Mouse (Mus musculus) lung, embryonic 15.5 days (tissue): ENCODE results near the gene Luc7l3. TPM values are rescaled to one million over a fixed set of nuclear protein-coding genes. Genes with fewer than 3 reads are reported as not detected.

Source experiments
- ATAC-seq: fragments of 200-750 bp; cut with Nextera tagmentation; 2 replicates; pipeline ENCODE4 v1.8.0; 2017; ENCODE audit warnings: moderate number of reproducible peaks, borderline replicate concordance; ENCODE audit not compliant: low FRiP score, low TSS enrichment; ENCODE audit errors: extremely low read depth
- H3K27ac ChIP-seq: fragments of 300-500 bp; sonication (generic); 2 replicates; pipeline ENCODE4 v1.5.1; 2015; ENCODE audit warnings: moderate library complexity, mild to moderate bottlenecking, inconsistent platforms
- H3K27me3 ChIP-seq: fragments of 300-500 bp; sonication (generic); 2 replicates; pipeline ENCODE4 v1.6.1; 2015; ENCODE audit warnings: inconsistent platforms
- H3K36me3 ChIP-seq: fragments of 300-500 bp; sonication (generic); 2 replicates; pipeline ENCODE4 v1.6.1; 2015; ENCODE audit warnings: inconsistent platforms
- H3K4me1 ChIP-seq: fragments of 300-500 bp; sonication (generic); 2 replicates; pipeline ENCODE4 v1.6.1; 2015; ENCODE audit warnings: inconsistent platforms
- H3K4me2 ChIP-seq: fragments of 300-500 bp; sonication (generic); 2 replicates; pipeline ENCODE4 v1.6.1; 2015; ENCODE audit warnings: inconsistent platforms, mild to moderate bottlenecking, moderate library complexity
- H3K4me3 ChIP-seq: fragments of 300-500 bp; sonication (generic); 2 replicates; pipeline ENCODE4 v1.5.1; 2015; ENCODE audit warnings: mild to moderate bottlenecking, inconsistent platforms
- H3K9ac ChIP-seq: fragments of 300-500 bp; sonication (generic); 2 replicates; pipeline ENCODE4 v1.6.1; 2015; ENCODE audit warnings: inconsistent platforms
- H3K9me3 ChIP-seq: fragments of 300-500 bp; sonication (generic); 2 replicates; pipeline ENCODE4 v1.6.1; 2016; ENCODE audit warnings: inconsistent platforms
- WGBS: fragments of 180-500 bp; shearing (Covaris S2); methylation state at CpG from one replicate; pipeline ENCODE4 v1.1.7; 2015; 5-methylcytosine and 5-hydroxymethylcytosine counted together
- polyA plus RNA-seq: library from polyadenylated mRNA; unstranded; fragments of >200 nt; fragmentation: Nextera tagmentation; extraction: Ambion mirVana; gene quantifications from 2 replicates; pipeline ENCODE4 v1.2.1, GENCODE M21; 2015

The Luc7l3 gene
- polyA plus RNA-seq, 1 experiment from 2014 or later, result 107 TPM

DNA sequence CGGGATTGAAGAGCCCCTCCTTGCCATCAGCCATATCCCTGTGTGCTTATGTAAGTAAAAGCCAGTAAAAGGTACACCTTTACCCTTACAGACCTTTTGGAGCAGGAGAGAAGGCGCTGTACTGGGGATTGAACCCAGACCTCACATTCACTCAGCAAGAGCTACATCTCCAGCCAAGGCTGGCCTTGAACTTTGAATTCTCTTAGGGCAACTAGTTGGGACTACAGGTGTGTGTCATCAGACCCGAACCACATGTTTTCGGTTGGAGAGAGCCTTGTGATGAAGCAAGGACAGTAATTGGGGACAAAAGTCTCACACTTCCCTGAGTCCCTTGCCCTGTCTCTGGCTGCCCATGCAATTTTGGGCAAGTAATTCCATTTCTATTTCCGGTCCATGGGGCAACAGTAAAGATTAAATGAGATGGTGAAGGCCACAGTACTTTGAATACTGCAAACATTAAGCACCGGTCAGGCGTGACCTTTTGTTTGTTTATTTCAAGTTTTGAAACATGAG lies 25.3 kb upstream of the Luc7l3 start:
- Histone ChIP-seq H3K27ac (no peak overlapping the region), H3K36me3 (no peaks in the 10 kb centered on the region), H3K9me3 (no peaks in the 10 kb centered on the region), H3K9ac (no peak overlapping the region), H3K4me2 (no peak overlapping the region), H3K27me3 (no peaks in the 10 kb centered on the region), H3K4me3 (no peak overlapping the region), H3K4me1 (peaks cover 26% of the 10 kb centered on the region)
- no peak for ATAC-seq
- WGBS, result 63% methylated on average over 7 of the region's 7 CpGs

DNA sequence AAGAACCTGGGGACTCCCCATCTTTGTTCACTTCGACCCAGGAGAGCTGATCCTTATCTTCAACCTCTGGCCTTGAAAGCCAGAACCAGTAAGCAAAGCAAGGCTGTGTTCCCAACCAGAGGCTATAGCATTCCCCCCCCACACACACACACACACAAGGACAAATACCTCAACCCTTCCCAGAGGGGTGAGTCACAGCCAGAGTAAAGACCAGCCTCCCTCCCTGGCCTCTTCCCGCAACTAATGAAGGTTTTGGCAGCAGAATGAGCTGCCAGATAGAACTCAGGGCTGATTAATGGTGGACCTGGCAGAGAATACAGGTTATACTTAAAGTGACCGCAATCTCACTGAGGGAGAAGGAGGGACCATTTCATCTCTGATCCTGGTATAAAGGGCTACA lies 24.8 kb upstream of the Luc7l3 start:
- no peak overlapping the region for H3K4me2 ChIP-seq
- no peak overlapping the region for H3K4me3 ChIP-seq
- H3K9ac ChIP-seq, result no peak overlapping the region
- WGBS, result 30% methylated on average over 3 of the region's 3 CpGs
- H3K4me1 ChIP-seq, result peaks cover 31% of the 10 kb centered on the region
- no peak; the same call in 1 of the 2 replicates for ATAC-seq
- H3K27me3 ChIP-seq, result no peaks in the 10 kb centered on the region
- no peaks in the 10 kb centered on the region for H3K9me3 ChIP-seq
- H3K36me3 ChIP-seq, result no peaks in the 10 kb centered on the region
- no peak overlapping the region for H3K27ac ChIP-seq

DNA sequence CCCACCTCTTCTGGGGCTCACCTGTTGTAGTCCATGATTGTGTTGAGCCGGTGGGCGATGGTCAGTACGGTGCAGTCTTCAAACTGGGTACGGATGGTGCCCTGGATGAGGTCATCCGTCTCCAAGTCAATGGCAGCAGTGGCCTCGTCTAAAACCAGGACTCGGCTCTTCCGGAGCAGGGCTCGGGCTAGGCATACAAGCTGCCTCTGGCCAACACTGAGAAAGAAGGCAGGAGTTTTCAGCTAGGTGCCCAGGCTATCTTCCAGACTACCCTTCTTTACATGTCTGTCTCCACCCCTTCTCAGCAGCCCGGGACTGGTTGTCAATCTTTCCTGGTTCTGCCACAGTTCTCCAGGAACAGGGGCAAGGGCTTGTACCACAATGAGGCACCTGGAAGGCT lies 24.1 kb upstream of the Luc7l3 start:
- peaks cover 31% of the 10 kb centered on the region for H3K4me1 ChIP-seq
- 0 out of 2 replicates have a peak, but pooled peaks cover under 1% of the 10 kb centered on the region for H3K36me3 ChIP-seq
- WGBS, result 73% methylated on average over 10 of the region's 10 CpGs
- H3K9me3 ChIP-seq, result no peaks in the 10 kb centered on the region
- H3K27me3 ChIP-seq, result no peaks in the 10 kb centered on the region
- no peak overlapping the region for H3K9ac ChIP-seq
- no peak for ATAC-seq
- no peak overlapping the region for H3K4me2 ChIP-seq
- no peak overlapping the region for H3K27ac ChIP-seq
- no peak overlapping the region for H3K4me3 ChIP-seq

DNA sequence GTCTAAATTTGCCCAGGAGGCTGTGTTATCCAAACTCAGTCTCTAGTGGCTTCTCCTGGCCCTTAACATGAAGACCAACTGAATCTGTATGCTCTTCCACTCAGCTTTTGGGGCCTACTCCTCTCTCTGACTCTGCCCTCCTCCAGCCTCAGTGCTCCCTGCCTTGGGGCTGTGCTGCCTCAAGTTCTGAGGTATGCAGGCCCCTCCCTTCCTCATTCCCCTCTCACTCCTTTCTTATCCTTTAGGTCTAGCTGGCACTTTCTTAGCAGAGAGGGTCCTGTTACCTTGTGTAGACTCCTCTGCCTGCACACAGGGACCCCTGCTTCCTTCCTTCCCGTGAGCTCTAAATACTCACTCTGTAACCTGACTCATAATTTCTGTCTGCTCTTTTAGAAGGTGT lies 22.7 kb upstream of the Luc7l3 start:
- H3K9ac ChIP-seq, result no peak overlapping the region
- H3K36me3 ChIP-seq, result peaks cover 12% of the 10 kb centered on the region
- ATAC-seq, result no peak
- no peaks in the 10 kb centered on the region for H3K27me3 ChIP-seq
- no peak overlapping the region for H3K4me2 ChIP-seq
- WGBS, result 23% methylated on average over 1 of the region's 1 CpGs
- H3K27ac ChIP-seq, result no peak overlapping the region
- no peaks in the 10 kb centered on the region for H3K9me3 ChIP-seq
- no peak overlapping the region for H3K4me3 ChIP-seq
- peaks cover 35% of the 10 kb centered on the region for H3K4me1 ChIP-seq

DNA sequence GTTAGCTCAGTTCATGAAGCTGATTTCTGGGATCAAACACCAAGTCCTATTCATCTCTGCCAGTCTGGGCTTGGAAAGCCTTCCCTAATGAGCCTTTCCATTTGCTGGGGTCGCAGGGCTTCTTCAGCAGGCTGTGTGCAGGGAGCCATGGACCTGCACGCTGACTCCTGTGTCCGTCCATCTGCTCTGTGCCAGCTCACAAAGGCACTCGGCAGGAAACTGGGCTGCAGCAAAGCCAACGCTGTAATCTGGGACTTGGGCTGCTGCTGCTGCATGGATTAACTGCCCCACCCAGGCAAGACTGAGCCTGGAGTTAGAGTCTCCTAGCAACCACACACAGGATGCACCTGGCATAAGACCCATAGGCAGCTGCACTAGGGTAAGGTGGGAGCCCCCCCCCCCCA lies 22.2 kb upstream of the Luc7l3 start:
- Histone ChIP-seq H3K9ac (no peak overlapping the region), H3K36me3 (peaks cover 17% of the 10 kb centered on the region), H3K4me1 (peaks cover 35% of the 10 kb centered on the region), H3K27me3 (no peaks in the 10 kb centered on the region), H3K27ac (no peak overlapping the region), H3K9me3 (no peaks in the 10 kb centered on the region), H3K4me2 (no peak overlapping the region), H3K4me3 (no peak overlapping the region)
- ATAC-seq, result no peak
- WGBS, result 38% methylated on average over 5 of the region's 5 CpGs

DNA sequence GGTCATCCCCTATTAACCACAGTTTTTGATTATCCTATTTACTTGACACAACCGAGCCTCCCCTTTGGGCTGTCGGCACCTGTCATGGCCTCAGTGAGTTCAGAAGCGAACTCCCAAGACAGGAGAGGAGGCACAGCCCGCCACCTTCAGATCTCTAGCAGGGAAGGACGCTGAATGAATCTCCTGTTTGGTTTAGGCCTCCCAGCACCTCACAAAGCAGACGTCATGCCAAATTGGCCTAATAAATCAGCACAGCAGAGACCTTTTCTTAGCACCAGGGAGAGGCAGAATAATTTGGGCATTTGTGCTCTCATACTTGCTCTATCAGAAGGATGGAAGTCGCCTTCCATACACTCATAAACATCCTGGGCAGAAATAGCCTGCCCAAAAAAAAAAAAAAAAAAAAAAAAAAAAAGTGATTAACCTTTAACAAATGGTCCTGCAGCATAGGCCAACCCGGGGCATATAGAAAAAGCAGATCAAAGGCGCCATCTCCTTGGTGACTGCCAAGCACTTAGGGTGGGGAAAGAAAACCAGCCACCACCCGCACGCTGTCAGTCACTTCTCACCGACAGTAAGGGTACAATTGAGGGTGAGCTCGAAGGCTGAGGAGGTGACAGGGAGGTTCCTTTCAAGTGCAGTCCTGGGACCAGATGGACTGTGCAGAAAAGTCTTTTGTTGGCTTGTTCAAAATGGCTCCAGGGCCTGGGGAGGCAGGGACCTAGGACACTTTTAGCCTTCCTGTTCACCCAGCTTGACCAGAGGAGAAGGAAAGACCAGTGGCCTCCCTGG lies 20.5 kb upstream of the Luc7l3 start:
- ATAC-seq, result no peak
- no peak overlapping the region for H3K4me2 ChIP-seq
- no peaks in the 10 kb centered on the region for H3K27me3 ChIP-seq
- H3K36me3 ChIP-seq, result peaks cover 32% of the 10 kb centered on the region
- H3K9ac ChIP-seq, result no peak overlapping the region
- peaks cover 35% of the 10 kb centered on the region for H3K4me1 ChIP-seq
- 19% methylated on average over 13 of the region's 13 CpGs for WGBS
- peak overlapping the region; percentile 87 for H3K27ac ChIP-seq
- no peak overlapping the region for H3K4me3 ChIP-seq
- no peaks in the 10 kb centered on the region for H3K9me3 ChIP-seq

DNA sequence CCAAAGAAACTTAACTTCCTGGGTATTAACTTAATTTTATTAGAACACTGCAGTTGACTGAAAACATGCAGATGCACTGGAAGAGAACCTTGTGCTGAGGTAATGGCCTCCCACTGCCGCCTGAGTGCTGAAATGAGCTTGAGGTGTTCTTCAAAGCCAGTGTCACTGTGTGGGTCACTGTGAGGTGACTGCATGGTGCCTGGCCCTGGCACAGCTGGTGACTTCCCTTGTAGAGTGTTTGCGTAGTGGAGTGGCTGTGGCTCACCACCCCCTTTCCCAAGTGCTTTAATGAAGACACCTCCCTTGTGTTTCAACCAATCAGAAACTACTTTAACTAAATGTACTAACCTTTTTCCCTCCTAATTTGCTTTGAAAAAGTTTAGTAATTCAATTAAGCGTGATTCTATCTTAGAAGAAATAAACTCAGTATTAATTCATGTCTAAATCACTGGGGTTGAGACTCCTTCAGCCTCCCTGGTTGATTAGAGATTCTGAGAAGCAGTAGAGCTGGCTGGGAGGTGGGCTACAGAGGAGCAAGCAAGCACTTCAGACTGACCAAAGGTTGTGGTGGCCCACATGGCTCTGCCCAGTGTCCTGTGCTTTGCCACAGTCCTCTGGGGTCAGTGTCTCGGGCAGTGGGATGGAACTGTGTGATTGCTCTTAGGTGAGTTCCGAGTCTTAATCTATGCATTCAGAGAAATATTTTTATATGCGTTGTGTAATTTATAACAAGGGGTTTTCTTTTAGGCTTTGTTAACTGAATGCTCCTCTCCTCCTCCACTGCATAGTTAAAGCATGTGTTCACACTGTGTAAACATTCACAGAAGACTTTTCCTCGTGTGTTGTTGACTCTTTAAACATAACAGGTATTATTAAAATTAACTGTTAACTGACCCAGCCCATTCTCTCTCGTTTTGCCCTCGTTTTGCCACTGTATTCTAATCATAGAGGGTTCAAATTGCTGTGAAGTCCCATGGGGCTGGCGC lies 19.5 kb upstream of the Luc7l3 start:
- Histone ChIP-seq H3K36me3 (peaks cover 36% of the 10 kb centered on the region), H3K9me3 (no peaks in the 10 kb centered on the region), H3K4me1 (peaks cover 35% of the 10 kb centered on the region), H3K4me3 (no peak overlapping the region), H3K27me3 (no peaks in the 10 kb centered on the region), H3K4me2 (no peak overlapping the region), H3K9ac (no peak overlapping the region), H3K27ac (peak overlapping the region; percentile 87)
- 46% methylated on average over 10 of the region's 10 CpGs for WGBS
- peak; percentile 54; the same call in 1 of the 2 replicates for ATAC-seq

DNA sequence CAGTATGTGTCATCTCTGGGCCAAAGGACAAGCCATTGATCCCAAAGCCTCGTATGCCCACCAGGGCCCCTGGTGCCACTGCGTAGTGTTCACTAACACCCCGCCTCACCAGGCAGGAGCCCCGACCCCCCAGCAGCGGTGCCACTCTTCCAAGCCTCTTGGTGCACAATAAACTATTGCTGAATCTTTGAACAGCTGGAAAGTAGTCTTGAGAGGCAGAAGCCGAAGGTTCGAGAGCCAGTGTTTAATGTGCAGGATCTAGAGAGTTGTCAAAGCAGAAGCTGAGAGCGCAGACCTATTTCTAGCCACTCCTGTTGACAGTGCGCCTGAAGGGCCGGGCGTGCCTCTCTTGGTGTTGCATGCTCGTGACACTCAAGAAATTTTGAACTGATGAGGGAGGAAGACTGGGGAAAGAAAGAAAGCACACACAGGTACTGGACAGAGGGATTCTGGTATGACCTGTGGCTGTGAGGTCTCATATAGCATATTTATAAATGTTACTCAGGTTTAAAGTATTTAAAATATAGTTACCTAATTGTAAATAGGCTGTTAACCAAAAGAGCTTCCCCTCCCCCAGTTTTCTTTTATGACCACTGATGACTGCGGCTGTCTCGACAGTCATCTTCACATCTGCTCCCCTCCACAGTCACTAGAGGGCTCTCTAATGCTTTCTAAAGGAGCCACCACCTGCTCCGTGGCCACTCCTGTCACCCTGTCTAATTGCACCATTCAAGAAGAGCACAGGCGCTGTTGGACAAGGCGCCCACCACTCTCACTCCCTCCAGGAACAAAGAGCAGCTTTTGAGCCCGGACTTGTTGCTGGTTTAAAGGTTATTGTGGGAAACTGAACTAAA lies 18.2 kb upstream of the Luc7l3 start:
- WGBS, result 48% methylated on average over 18 of the region's 18 CpGs
- Histone ChIP-seq H3K36me3 (peaks cover 42% of the 10 kb centered on the region), H3K4me3 (no peak overlapping the region), H3K27me3 (no peaks in the 10 kb centered on the region), H3K4me1 (peaks cover 32% of the 10 kb centered on the region), H3K4me2 (no peak overlapping the region), H3K9me3 (no peaks in the 10 kb centered on the region), H3K9ac (no peak overlapping the region), H3K27ac (peak overlapping the region; percentile 11; the same call in 1 of the 2 replicates)
- no peak for ATAC-seq

DNA sequence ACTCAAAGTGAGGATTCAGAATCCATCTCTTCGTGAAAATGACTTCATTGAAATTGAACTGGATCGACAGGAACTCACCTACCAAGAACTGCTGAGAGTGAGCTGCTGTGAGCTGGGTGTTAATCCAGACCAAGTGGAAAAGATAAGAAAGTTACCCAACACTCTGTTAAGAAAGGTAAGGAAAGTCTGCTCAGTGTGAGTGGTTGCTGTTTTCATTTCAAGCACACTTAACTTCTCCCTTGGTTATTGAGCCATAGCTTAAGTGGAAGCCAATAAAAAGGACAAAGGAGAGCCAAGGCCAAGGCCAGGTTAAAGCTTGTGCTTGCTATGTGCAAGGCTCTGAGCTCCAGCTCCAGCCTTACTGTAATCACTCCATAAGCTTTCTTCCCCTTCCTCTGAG lies 16.6 kb upstream of the Luc7l3 start:
- H3K4me2 ChIP-seq, result no peak overlapping the region
- peaks cover 18% of the 10 kb centered on the region for H3K4me1 ChIP-seq
- no peaks in the 10 kb centered on the region for H3K27me3 ChIP-seq
- WGBS, result 69% methylated on average over 2 of the region's 2 CpGs
- H3K9ac ChIP-seq, result no peak overlapping the region
- peaks cover 49% of the 10 kb centered on the region for H3K36me3 ChIP-seq
- no peak for ATAC-seq
- H3K27ac ChIP-seq, result no peak overlapping the region
- H3K9me3 ChIP-seq, result no peaks in the 10 kb centered on the region
- H3K4me3 ChIP-seq, result no peak overlapping the region

DNA sequence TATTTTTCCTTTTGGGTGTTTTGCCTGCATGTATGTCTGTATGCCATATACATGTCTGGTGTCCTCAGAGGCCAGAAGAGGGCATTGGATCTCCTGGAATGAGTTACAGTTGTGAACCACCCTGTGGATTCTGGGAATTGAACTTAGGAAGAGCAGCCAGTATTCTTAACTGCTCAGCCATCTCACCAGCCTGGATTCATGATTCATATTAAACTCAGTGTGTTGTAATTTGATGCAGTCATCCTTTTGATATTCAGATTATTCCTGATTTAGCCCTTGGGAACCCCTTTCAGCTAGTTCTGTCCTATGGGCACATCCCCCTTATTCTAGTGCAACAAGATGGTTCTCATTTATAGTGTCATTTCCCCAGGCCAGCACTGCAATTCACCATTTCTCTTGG lies 14.8 kb upstream of the Luc7l3 start:
- 0 out of 2 replicates have a peak, but pooled peaks cover 3% of the 10 kb centered on the region for H3K4me1 ChIP-seq

DNA sequence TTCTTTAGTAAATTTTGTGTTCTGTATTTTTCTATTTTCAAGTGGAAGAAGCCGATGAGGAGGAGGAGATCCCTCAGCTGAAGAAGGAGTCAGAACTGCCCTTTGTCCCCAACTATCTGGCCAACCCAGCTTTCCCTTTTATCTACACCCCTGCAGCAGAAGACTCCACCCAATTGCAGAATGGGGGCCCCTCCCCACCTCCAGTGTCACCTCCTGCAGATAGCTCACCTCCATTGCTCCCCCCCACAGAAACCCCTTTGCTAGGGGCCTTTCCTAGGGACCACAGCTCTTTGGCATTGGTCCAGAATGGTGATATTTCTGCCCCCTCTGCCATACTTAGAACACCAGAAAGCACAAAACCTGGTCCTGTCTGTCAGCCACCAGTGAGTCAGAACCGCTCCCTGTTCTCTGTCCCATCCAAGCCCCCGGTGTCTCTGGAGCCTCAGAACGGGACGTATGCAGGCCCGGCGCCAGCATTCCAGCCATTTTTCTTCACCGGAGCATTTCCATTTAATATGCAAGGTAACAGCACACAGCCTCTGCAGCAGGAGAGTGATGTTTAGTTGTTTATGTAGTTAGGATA lies 12.7 kb upstream of the Luc7l3 start:
- H3K4me1 ChIP-seq, result peaks cover 14% of the 10 kb centered on the region
- ATAC-seq, result no peak
- H3K9me3 ChIP-seq, result no peaks in the 10 kb centered on the region
- no peak overlapping the region for H3K4me3 ChIP-seq
- H3K36me3 ChIP-seq, result peaks cover 38% of the 10 kb centered on the region
- no peaks in the 10 kb centered on the region for H3K27me3 ChIP-seq
- no peak overlapping the region for H3K9ac ChIP-seq
- 89% methylated on average over 8 of the region's 8 CpGs for WGBS
- no peak overlapping the region for H3K27ac ChIP-seq
- H3K4me2 ChIP-seq, result no peak overlapping the region

More for the DNA sequence above, 14.8 kb upstream of the Luc7l3 start:
- Histone ChIP-seq H3K9me3 (no peaks in the 10 kb centered on the region), H3K36me3 (peaks cover 49% of the 10 kb centered on the region), H3K27ac (no peak overlapping the region), H3K9ac (no peak overlapping the region), H3K27me3 (no peaks in the 10 kb centered on the region), H3K4me2 (no peak overlapping the region), H3K4me3 (no peak overlapping the region)
- no peak for ATAC-seq
